Mouse (Mus musculus) megakaryocyte-erythroid progenitor cell, adult 5-6 weeks (primary cell): ENCODE measurements around the gene Camk2g. TPM values are rescaled to one million over a fixed set of nuclear protein-coding genes. Genes with fewer than 3 reads are reported as not detected.
A peak's percentile ranks its signal among the peaks of the same experiment; 100 is the strongest.

ENCODE experiments used
- ATAC-seq: replicated peaks from 2 replicates; pipeline ENCODE4 v1.8.0; 2016; ENCODE audit warnings: mild to moderate bottlenecking, inconsistent platforms; ENCODE audit not compliant: severe bottlenecking, poor library complexity, low FRiP score, low TSS enrichment
- total RNA-seq, 2 experiments: library from RNA; stranded (forward) in 1 of 2; stranded (reverse) in 1 of 2; fragments of 200-1000, 215-1000 nt in 1 of 2; fragments of >200 nt in 1 of 2; fragmentation: Nextera tagmentation in 1 of 2; gene quantifications; 2 replicates each; pipeline ENCODE4 v1.2.3; 2014 to 2017

The Camk2g gene
- total RNA-seq, 2 experiments from 2014 or later: 30.8 to 34.8 TPM

- ATAC-seq: no peak
Observed at GRCm38 (mm10) chr14:20809820-20810219, 15.9 kb upstream of the Camk2g start.

- no peak for ATAC-seq
Observed at GRCm38 (mm10) chr14:20809349-20809748, 15.5 kb upstream of the Camk2g start.

GRCm38 (mm10) chr14:20806116-20806840 lies 12.4 kb upstream of the Camk2g start:
- ATAC-seq: no peak

GRCm38 (mm10) chr14:20804964-20805672 lies 11.2 kb upstream of the Camk2g start:
- no peak for ATAC-seq

- no peak for ATAC-seq
Observed at GRCm38 (mm10) chr14:20804481-20804880, 10.6 kb upstream of the Camk2g start.

- ATAC-seq: peak; percentile 86
Observed at GRCm38 (mm10) chr14:20803606-20803938, 9.7 kb upstream of the Camk2g start.

- peak; percentile 44; the same call in 1 of the 2 replicates for ATAC-seq
Observed at GRCm38 (mm10) chr14:20802926-20803605, 9.2 kb upstream of the Camk2g start.

- ATAC-seq: peak; percentile 90
Observed at GRCm38 (mm10) chr14:20798761-20799160, 4.9 kb upstream of the Camk2g start.

GRCm38 (mm10) chr14:20798300-20798699 lies 4.4 kb upstream of the Camk2g start:
- ATAC-seq: no peak

GRCm38 (mm10) chr14:20796643-20797042 lies 2.8 kb upstream of the Camk2g start:
- no peak for ATAC-seq

- no peak for ATAC-seq
Observed at GRCm38 (mm10) chr14:20796170-20796569, 2.3 kb upstream of the Camk2g start.

GRCm38 (mm10) chr14:20795423-20796152 lies 1.7 kb upstream of the Camk2g start:
- ATAC-seq: no peak

GRCm38 (mm10) chr14:20794589-20794988 lies 701 bp upstream of the Camk2g start:
- no peak for ATAC-seq

- no peak for ATAC-seq
Observed at GRCm38 (mm10) chr14:20792922-20793757, 748 bp downstream of the Camk2g start.

GRCm38 (mm10) chr14:20792243-20792921 lies 1.5 kb downstream of the Camk2g start:
- no peak for ATAC-seq

- ATAC-seq: no peak
Observed at GRCm38 (mm10) chr14:20791511-20792242, 2.2 kb downstream of the Camk2g start.

- ATAC-seq: no peak
Observed at GRCm38 (mm10) chr14:20790996-20791395, 2.9 kb downstream of the Camk2g start.

GRCm38 (mm10) chr14:20790445-20790844 lies 3.4 kb downstream of the Camk2g start:
- ATAC-seq: no peak
